Mouse (Mus musculus): ENCODE data around the gene Man1c1. TPM values are rescaled to one million over a fixed set of nuclear protein-coding genes. Genes with fewer than 3 reads are reported as not detected.

Man1c1 gene
- total and polyA plus RNA-seq, 2 experiments from 2014 or later, result 2.4 to 9.9 TPM

DNA sequence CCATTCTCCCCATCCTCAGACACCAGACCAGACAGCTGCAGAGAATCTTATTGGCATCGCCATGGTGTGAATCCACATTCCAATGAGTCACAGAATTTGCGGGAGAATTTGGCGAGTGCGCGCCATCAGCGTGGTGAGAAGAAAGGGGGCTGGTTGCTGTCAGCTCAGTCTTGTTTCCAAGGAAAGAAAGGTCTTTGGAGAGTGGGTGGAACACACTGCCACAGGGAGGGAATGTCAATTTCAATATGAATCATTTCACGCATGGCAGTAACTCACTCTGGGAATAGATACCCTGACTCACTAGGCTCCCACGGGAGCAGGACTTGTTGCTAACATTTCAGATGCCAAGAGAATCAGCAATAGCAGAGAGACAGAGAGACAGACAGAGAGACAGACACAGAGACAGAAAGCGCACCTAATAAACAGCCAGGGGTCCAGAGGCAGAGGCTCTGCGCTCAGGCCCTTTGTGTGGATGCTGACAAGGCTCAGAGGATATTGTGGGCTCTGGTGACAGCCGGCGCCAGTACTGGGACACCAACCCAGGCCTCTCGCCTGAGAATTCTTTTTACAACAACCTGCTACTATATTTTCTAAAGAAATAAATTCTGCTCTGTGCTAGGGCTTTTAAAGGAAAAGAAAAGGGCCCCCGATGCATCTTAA lies 72.5 kb downstream of the Man1c1 start:
- no peaks in the 10 kb centered on the region for H3K27me3 ChIP-seq (ENCODE audit: insufficient read depth, low read length)
- no peak overlapping the region for H3K4me3 ChIP-seq (ENCODE audit: low read depth, low read length)
- no peak overlapping the region for H3K9ac ChIP-seq
- no peaks in the 10 kb centered on the region for H3K9me3 ChIP-seq (ENCODE audit: low read length)
- H3K4me2 ChIP-seq (ENCODE audit: low read depth), result 0 out of 2 replicates have a peak overlapping the region, but pooled peaks have one; percentile 4
- 12% methylated on average over 14 of the region's 14 CpGs for WGBS
- no peak for TF ChIP-seq CTCF (IDR thresholded peaks at IDR 0.05; ENCODE audit: low read depth)
- H3K36me3 ChIP-seq (ENCODE audit: insufficient read depth), result no peaks in the 10 kb centered on the region
- peak overlapping the region; percentile 69 for H3K27ac ChIP-seq (ENCODE audit: low read depth, low read length)
- ATAC-seq (peak; percentile 77), DNase-seq (peak; percentile 79)
- peaks cover 10% of the 10 kb centered on the region; the same call in 1 of the 2 replicates for H3K4me1 ChIP-seq (ENCODE audit: insufficient read depth)

DNA sequence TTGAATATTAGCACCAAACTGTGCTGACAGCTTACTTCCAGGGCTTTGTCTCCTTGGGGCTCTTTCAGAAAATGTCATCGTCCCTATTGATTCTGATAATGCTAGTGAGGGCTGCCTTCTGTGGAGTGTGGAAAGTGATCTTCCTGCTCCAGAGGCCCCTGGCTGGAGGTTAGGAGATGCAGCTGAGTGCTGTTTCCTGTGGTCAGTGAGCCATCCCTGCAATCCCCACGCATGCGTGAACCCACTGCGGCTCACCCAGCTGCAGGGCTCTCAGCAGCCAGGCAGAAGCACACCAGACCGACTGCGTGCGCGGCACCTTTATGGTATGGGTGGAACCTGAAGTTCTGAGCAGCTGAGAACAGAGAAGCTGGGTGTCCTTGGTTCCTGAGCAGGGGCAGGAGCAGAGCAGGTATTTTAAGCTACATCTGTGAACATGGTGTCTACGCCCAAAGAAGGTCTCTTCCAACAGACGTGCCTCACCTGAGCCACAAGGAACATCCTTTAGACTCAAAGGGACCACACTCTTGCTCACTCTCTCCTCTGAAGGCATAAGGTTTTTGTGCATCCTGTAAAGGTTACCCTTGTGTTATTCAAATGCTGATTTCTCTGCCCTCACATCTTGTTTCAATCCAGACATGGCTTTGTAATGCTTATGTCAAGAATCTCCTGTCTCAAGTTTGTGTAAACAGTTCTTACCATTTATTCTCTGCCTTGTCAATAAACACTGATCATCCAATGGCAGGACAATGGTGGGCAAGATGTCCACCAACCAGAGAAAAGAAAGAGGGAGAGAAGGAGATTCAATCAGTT lies 75.3 kb downstream of the Man1c1 start:
- Histone ChIP-seq H3K4me2 (ENCODE audit: low read depth) (no peak overlapping the region), H3K9ac (no peak overlapping the region), H3K27me3 (ENCODE audit: insufficient read depth, low read length) (no peaks in the 10 kb centered on the region), H3K9me3 (ENCODE audit: low read length) (no peaks in the 10 kb centered on the region), H3K36me3 (ENCODE audit: insufficient read depth) (no peaks in the 10 kb centered on the region), H3K27ac (ENCODE audit: low read depth, low read length) (no peak overlapping the region), H3K4me3 (ENCODE audit: low read depth, low read length) (no peak overlapping the region), H3K4me1 (ENCODE audit: insufficient read depth) (peaks cover 18% of the 10 kb centered on the region; the same call in 1 of the 2 replicates)
- ATAC-seq (no peak), DNase-seq (no peak)
- 80% methylated on average over 10 of the region's 10 CpGs for WGBS
- no peak for TF ChIP-seq CTCF (IDR thresholded peaks at IDR 0.05; ENCODE audit: low read depth)

DNA sequence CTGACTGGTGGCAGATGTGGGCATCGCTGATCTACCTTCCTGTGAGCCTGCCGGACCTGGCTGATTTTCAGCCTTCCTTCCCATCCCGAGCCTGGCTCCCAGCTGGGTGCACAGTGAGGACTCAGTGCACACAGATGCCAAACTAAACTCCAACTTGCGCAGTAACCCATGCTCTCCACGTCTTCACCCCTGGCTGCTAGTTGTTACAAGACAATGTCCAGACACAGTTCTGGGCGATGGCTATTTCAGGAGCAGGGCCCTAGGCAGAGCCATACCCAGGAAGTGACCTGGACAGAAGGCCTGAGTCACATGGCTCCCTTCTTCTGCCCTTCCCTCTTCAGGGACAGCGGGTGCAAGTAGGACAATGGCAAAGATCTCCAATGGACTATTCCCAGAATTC lies 76.0 kb downstream of the Man1c1 start:
- WGBS, result 75% methylated on average over 7 of the region's 7 CpGs
- H3K9ac ChIP-seq, result no peak overlapping the region
- H3K9me3 ChIP-seq (ENCODE audit: low read length), result no peaks in the 10 kb centered on the region
- H3K36me3 ChIP-seq (ENCODE audit: insufficient read depth), result no peaks in the 10 kb centered on the region
- peaks cover 18% of the 10 kb centered on the region; the same call in 1 of the 2 replicates for H3K4me1 ChIP-seq (ENCODE audit: insufficient read depth)
- no peak overlapping the region for H3K27ac ChIP-seq (ENCODE audit: low read depth, low read length)
- H3K27me3 ChIP-seq (ENCODE audit: insufficient read depth, low read length), result no peaks in the 10 kb centered on the region
- DNase-seq, result no peak
- no peak for TF ChIP-seq CTCF (IDR thresholded peaks at IDR 0.05; ENCODE audit: low read depth)
- no peak overlapping the region for H3K4me3 ChIP-seq (ENCODE audit: low read depth, low read length)
- H3K4me2 ChIP-seq (ENCODE audit: low read depth), result no peak overlapping the region
- ATAC-seq, result no peak

DNA sequence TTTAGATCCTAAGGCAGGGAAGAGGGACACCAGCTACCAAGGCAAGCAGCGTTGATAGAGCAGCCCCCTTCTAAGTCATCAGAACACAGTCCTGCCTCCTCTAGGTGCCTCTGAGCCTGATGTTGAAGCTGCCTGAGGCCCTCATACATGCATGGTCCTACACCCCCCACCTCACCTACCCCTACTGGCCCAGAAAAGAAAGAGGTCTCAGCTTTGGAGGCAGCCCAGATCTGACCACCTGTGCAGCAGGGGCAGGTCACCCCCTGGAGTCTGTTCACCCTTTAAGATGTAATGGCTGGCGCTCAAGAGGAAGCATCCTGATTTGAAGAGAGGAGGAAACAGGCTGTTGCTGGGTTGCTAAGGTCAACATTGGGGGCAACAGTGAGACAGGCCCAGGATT lies 77.2 kb downstream of the Man1c1 start:
- no peak for DNase-seq
- Histone ChIP-seq H3K36me3 (ENCODE audit: insufficient read depth) (no peaks in the 10 kb centered on the region), H3K4me2 (ENCODE audit: low read depth) (no peak overlapping the region), H3K27me3 (ENCODE audit: insufficient read depth, low read length) (no peaks in the 10 kb centered on the region), H3K4me3 (ENCODE audit: low read depth, low read length) (no peak overlapping the region), H3K27ac (ENCODE audit: low read depth, low read length) (no peak overlapping the region), H3K9ac (no peak overlapping the region), H3K4me1 (ENCODE audit: insufficient read depth) (peaks cover 14% of the 10 kb centered on the region; the same call in 1 of the 2 replicates), H3K9me3 (ENCODE audit: low read length) (no peaks in the 10 kb centered on the region)
- WGBS, result 82% methylated on average over 2 of the region's 2 CpGs
- no peak for ATAC-seq
- TF ChIP-seq CTCF (IDR thresholded peaks at IDR 0.05; ENCODE audit: low read depth), result no peak

DNA sequence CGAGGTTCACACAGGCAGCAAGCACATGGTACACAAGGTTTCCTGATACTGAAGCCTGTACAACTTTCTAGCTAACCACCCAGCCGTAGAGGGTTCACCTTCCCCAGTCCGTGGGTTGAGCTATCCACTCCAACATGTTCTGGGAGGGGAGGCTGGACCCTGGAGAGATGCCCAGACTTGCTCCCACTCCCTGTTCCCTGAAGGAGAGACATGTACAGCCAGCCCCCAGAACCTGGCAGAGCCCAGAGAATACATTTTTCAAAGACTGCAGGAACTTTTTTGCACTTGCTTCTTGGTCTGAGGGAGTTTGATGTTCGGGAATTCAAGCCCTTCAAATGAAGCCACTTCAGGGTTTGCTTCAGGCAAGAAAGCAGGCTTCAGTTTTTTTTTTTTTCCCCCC lies 77.7 kb downstream of the Man1c1 start:
- ATAC-seq (no peak), DNase-seq (no peak)
- H3K36me3 ChIP-seq (ENCODE audit: insufficient read depth), result no peaks in the 10 kb centered on the region
- no peaks in the 10 kb centered on the region for H3K27me3 ChIP-seq (ENCODE audit: insufficient read depth, low read length)
- H3K9ac ChIP-seq, result no peak overlapping the region
- TF ChIP-seq CTCF (IDR thresholded peaks at IDR 0.05; ENCODE audit: low read depth), result no peak
- no peak overlapping the region for H3K27ac ChIP-seq (ENCODE audit: low read depth, low read length)
- no peaks in the 10 kb centered on the region for H3K9me3 ChIP-seq (ENCODE audit: low read length)
- no peak overlapping the region for H3K4me3 ChIP-seq (ENCODE audit: low read depth, low read length)
- H3K4me1 ChIP-seq (ENCODE audit: insufficient read depth), result peaks cover 10% of the 10 kb centered on the region; the same call in 1 of the 2 replicates
- 77% methylated on average over 4 of the region's 4 CpGs for WGBS
- no peak overlapping the region for H3K4me2 ChIP-seq (ENCODE audit: low read depth)

DNA sequence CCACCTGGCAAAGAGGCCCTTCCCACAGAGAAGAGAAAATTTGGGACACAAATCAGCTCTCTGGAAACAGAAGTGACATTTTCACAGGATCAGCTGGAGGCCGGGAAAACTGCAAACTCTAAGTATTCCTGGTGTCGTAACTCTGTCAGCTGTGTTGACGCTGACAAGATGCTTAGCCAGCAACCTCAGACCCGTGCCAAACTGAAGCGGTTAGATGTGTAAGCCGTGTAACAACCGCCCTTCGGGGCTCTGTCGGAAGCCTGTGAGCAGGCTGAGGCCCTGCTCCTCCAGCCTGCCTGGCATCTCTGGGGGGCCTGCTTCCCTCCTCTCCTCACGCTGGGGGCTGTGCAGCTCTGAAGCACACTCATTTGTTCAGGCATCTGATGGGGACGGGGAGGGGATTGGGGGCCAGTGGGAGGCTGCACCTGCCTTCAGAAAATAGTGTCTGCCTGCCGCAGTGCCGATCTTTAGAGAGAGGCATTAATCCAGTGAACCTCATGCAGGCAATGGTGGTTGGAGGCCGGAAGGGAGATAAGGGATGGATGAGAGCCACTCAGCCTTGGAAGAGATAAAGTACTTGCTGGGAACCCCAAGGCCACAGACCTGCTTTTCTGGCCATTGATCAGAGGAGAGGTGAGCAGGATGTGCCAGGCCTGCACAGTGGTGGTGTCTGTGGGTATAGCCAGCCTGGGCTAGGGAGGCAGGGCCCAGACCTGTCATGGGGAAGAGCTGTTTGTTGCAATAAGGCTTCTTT lies 79.8 kb downstream of the Man1c1 start:
- TF ChIP-seq CTCF (IDR thresholded peaks at IDR 0.05; ENCODE audit: low read depth), result no peak
- Histone ChIP-seq H3K27me3 (ENCODE audit: insufficient read depth, low read length) (no peaks in the 10 kb centered on the region), H3K9ac (0 out of 2 replicates have a peak overlapping the region, but pooled peaks have one; percentile 18), H3K4me3 (ENCODE audit: low read depth, low read length) (no peak overlapping the region), H3K27ac (ENCODE audit: low read depth, low read length) (peak overlapping the region; percentile 58), H3K36me3 (ENCODE audit: insufficient read depth) (no peaks in the 10 kb centered on the region), H3K4me2 (ENCODE audit: low read depth) (no peak overlapping the region), H3K9me3 (ENCODE audit: low read length) (no peaks in the 10 kb centered on the region), H3K4me1 (ENCODE audit: insufficient read depth) (peaks cover 9% of the 10 kb centered on the region; the same call in 1 of the 2 replicates)
- 31% methylated on average over 14 of the region's 14 CpGs for WGBS
- peak; percentile 90 for ATAC-seq
- peak; percentile 74 for DNase-seq

Measured in forebrain, postnatal 0 days (tissue).